Mouse (Mus musculus) liver, embryonic 14.5 days (tissue): ENCODE results near the gene Filip1l.

Source experiments
- CTCF ChIP-seq: IDR thresholded peaks from 2 replicates; pipeline ENCODE4 v1.5.1; 2016; ENCODE audit warnings: antibody characterized with exemption, low read depth, control low read depth
- EP300 ChIP-seq: IDR thresholded peaks from 2 replicates; pipeline ENCODE4 v1.6.1; 2016; ENCODE audit warnings: antibody characterized with exemption, low read depth

DNA sequence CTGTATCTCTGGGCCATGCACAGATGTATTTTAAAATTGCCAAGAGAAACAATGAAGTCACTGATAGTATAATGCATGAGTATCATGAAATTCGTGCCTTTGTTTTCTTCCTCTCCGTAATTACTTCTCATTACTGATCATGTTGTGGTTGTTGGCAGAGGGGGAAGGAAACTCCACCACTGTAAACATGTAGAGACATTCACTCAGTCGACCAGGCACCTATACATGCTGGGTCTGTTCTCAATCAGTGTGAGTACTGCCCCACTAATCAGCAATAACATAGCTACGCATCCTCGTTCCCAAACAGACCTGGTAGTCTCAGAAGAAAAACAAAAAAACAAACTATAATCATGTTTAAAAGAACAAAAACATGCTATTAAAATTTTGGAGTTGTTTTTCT, 149.9 kb downstream of the Filip1l start:
- TF ChIP-seq EP300: no peak
- no peak for TF ChIP-seq CTCF
